Mouse (Mus musculus): ENCODE measurements at regions not wholly inside any gene's neighbourhood (a gene's known extent, or its start where the extent isn't known, plus 50 kb on each side); places are given as distances from the start of the nearest gene placed in this dataset.

GRCm38 (mm10) chr19:21173896-21174483 is 98.1 kb upstream of the Zfand5 start:
- H3K27ac ChIP-seq (ENCODE audit: insufficient read depth, low read depth, low read length), result no peak overlapping the region
- WGBS, result 88% methylated on average over 5 of the region's 5 CpGs
- H3K4me1 ChIP-seq (ENCODE audit: control insufficient read depth, insufficient read depth, low read length), result no peaks in the 10 kb centered on the region
- H3K4me3 ChIP-seq (ENCODE audit: insufficient read depth, low read depth, low read length), result no peak overlapping the region
- TF ChIP-seq POLR2A (IDR thresholded peaks at IDR 0.05; ENCODE audit: insufficient read depth, low read depth, low read length), result no peak
- no peak for TF ChIP-seq CTCF (IDR thresholded peaks at IDR 0.05; ENCODE audit: insufficient read depth, low read depth, low read length)

DNA sequence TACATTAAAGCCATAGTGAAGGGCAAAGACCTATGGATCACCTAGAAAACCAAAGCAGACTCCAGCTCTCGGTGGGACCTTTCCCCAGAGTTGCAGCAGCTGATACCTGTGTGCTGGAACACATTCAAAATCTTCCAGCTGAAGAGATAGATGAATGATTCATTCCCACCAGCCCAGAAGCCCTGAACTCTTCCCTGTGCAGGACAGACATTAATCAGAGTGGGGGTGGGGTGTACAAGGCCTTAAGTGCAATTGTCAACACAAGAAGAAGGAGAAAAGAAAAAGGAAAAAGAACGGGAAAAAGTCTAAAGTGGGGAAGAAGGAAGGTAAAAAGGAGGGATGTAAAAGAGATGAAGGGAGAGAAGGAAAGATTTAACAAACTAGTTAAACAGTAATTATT is 100.9 kb upstream of the Zfand5 start:
- no peak for TF ChIP-seq CTCF (IDR thresholded peaks at IDR 0.05; ENCODE audit: insufficient read depth, low read depth, low read length)
- TF ChIP-seq POLR2A (IDR thresholded peaks at IDR 0.05; ENCODE audit: insufficient read depth, low read depth, low read length), result no peak
- no peak overlapping the region for H3K4me3 ChIP-seq (ENCODE audit: insufficient read depth, low read depth, low read length)
- no peaks in the 10 kb centered on the region for H3K4me1 ChIP-seq (ENCODE audit: control insufficient read depth, insufficient read depth, low read length)
- no peak overlapping the region for H3K27ac ChIP-seq (ENCODE audit: insufficient read depth, low read depth, low read length)
- WGBS, result 89% methylated on average over 2 of the region's 2 CpGs

DNA sequence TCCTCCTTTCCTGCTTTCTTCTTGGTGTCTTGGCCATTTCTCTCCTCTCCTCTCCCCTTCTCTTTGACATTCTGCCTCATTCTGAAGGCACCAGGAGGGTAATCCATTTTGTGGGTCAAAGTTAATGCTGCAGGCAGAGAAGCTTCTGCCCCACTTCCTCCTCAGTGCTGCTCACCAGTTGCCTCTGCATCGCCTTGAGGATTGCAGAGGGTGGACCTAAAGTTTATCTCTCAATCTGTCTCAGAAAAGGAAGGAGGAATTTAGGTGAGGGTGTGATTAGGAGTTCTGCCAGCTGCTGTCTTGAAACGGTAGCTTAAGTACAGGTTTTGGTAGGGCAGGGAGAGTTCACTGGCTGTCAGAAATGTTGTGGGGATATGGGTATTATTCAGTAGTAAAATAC is 101.3 kb upstream of the Zfand5 start:
- WGBS, result 49% methylated on average over 2 of the region's 2 CpGs
- H3K4me1 ChIP-seq (ENCODE audit: control insufficient read depth, insufficient read depth, low read length), result no peaks in the 10 kb centered on the region
- TF ChIP-seq POLR2A (IDR thresholded peaks at IDR 0.05; ENCODE audit: insufficient read depth, low read depth, low read length), result no peak
- TF ChIP-seq CTCF (IDR thresholded peaks at IDR 0.05; ENCODE audit: insufficient read depth, low read depth, low read length), result no peak
- no peak overlapping the region for H3K4me3 ChIP-seq (ENCODE audit: insufficient read depth, low read depth, low read length)
- no peak overlapping the region for H3K27ac ChIP-seq (ENCODE audit: insufficient read depth, low read depth, low read length)

DNA sequence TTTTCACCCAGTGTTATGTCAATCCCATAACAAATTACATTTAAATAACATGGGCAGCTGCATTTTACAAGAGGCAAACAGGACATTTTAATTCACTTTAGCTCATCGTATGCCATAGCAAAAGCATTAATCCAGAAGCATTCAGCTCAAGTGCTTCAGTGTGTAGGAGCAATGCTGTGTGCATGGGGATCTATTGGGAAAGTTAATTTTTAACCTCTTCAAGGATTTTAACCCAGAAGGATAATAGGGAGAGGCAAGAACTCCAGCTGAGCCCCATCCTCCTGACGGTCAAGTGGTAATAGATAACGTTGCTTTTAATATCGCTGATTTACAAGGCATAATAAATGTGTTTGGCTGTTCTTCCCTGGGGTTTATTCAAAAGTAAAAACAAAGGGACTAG is 105.1 kb upstream of the Zfand5 start:
- TF ChIP-seq CTCF (IDR thresholded peaks at IDR 0.05; ENCODE audit: insufficient read depth, low read depth, low read length), result no peak
- TF ChIP-seq POLR2A (IDR thresholded peaks at IDR 0.05; ENCODE audit: insufficient read depth, low read depth, low read length), result no peak
- H3K4me3 ChIP-seq (ENCODE audit: insufficient read depth, low read depth, low read length), result no peak overlapping the region
- no peak overlapping the region for H3K27ac ChIP-seq (ENCODE audit: insufficient read depth, low read depth, low read length)
- WGBS, result 45% methylated on average over 4 of the region's 4 CpGs
- no peaks in the 10 kb centered on the region for H3K4me1 ChIP-seq (ENCODE audit: control insufficient read depth, insufficient read depth, low read length)

- TF ChIP-seq CTCF (IDR thresholded peaks at IDR 0.05; ENCODE audit: insufficient read depth, low read depth, low read length) (no peak), POLR2A (IDR thresholded peaks at IDR 0.05; ENCODE audit: insufficient read depth, low read depth, low read length) (no peak)
- Histone ChIP-seq H3K4me1 (ENCODE audit: control insufficient read depth, insufficient read depth, low read length) (no peaks in the 10 kb centered on the region), H3K27ac (ENCODE audit: insufficient read depth, low read depth, low read length) (no peak overlapping the region), H3K4me3 (ENCODE audit: insufficient read depth, low read depth, low read length) (no peak overlapping the region)
- WGBS, result 39% methylated on average over 5 of the region's 5 CpGs
Observed at GRCm38 (mm10) chr19:21166465-21166860, 105.6 kb upstream of the Zfand5 start.

DNA sequence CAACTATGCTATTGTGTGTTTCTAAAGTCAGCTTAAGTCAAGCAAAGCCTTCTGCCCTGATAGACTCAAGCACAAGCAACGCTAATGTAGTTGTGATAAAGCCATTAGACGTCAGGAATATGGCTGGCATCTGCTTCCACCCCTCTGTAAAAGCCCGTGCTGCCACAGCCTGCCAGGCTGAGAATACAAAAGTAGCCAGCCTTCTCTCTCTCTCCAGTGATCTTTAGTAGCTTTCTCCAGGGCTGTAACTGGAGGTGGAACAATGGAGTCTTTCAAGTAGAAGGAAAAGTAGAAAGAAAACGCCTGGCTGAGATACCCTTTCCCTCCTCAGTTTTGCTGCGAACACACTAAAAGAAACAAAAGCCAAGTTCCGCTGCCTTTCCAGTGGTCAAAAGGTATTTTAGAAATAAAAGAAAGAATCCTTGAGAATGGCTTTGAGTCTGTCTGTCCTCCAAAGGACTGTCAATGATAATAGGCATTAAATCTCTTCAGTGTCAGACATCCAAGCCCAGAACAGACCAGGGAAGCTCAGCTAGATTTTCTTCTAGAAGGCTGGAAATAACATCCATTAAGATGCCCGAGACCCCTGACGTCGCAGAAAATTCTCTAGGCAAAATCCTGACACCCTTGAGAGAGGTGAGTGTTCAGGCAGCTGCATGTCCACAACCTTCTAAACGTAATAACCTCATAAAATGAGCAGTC is 106.2 kb upstream of the Zfand5 start:
- no peak overlapping the region for H3K27ac ChIP-seq (ENCODE audit: insufficient read depth, low read depth, low read length)
- no peak overlapping the region for H3K4me3 ChIP-seq (ENCODE audit: insufficient read depth, low read depth, low read length)
- no peak for TF ChIP-seq POLR2A (IDR thresholded peaks at IDR 0.05; ENCODE audit: insufficient read depth, low read depth, low read length)
- TF ChIP-seq CTCF (IDR thresholded peaks at IDR 0.05; ENCODE audit: insufficient read depth, low read depth, low read length), result no peak
- H3K4me1 ChIP-seq (ENCODE audit: control insufficient read depth, insufficient read depth, low read length), result no peaks in the 10 kb centered on the region
- whole genome bisulfite sequencing, result 24% methylated on average over 10 of the region's 10 CpGs

DNA sequence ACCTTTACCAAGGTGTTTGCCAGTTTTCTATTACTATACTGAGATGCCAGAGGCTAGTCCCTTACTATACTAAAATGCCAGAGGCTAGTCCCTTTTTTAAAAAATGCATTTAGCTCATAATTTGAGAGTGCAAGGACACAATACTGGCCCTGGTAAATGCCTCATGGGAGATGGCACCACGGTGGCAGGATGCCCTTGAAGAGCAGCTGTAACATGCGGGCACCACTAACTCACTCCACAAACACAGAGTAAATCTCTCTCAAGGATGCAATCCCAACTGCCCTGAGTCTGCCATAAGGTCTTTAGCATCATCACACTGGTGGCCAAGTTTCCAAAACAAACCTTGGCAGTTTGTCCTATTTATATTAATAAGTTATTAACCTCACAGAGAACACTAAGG is 108.1 kb upstream of the Zfand5 start:
- Histone ChIP-seq H3K4me1 (ENCODE audit: control insufficient read depth, insufficient read depth, low read length) (no peaks in the 10 kb centered on the region), H3K4me3 (ENCODE audit: insufficient read depth, low read depth, low read length) (no peak overlapping the region), H3K27ac (ENCODE audit: insufficient read depth, low read depth, low read length) (no peak overlapping the region)
- no peak for TF ChIP-seq CTCF (IDR thresholded peaks at IDR 0.05; ENCODE audit: insufficient read depth, low read depth, low read length)
- TF ChIP-seq POLR2A (IDR thresholded peaks at IDR 0.05; ENCODE audit: insufficient read depth, low read depth, low read length), result no peak
- WGBS, result 92% methylated on average over 2 of the region's 2 CpGs

- Histone ChIP-seq H3K27ac (ENCODE audit: insufficient read depth, low read depth, low read length) (no peak overlapping the region), H3K4me1 (ENCODE audit: control insufficient read depth, insufficient read depth, low read length) (no peaks in the 10 kb centered on the region), H3K4me3 (ENCODE audit: insufficient read depth, low read depth, low read length) (no peak overlapping the region)
- TF ChIP-seq CTCF (IDR thresholded peaks at IDR 0.05; ENCODE audit: insufficient read depth, low read depth, low read length), result no peak
- 47% methylated on average over 4 of the region's 4 CpGs for WGBS
Observed at GRCm38 (mm10) chr19:21160946-21161345, 111.1 kb upstream of the Zfand5 start.

DNA sequence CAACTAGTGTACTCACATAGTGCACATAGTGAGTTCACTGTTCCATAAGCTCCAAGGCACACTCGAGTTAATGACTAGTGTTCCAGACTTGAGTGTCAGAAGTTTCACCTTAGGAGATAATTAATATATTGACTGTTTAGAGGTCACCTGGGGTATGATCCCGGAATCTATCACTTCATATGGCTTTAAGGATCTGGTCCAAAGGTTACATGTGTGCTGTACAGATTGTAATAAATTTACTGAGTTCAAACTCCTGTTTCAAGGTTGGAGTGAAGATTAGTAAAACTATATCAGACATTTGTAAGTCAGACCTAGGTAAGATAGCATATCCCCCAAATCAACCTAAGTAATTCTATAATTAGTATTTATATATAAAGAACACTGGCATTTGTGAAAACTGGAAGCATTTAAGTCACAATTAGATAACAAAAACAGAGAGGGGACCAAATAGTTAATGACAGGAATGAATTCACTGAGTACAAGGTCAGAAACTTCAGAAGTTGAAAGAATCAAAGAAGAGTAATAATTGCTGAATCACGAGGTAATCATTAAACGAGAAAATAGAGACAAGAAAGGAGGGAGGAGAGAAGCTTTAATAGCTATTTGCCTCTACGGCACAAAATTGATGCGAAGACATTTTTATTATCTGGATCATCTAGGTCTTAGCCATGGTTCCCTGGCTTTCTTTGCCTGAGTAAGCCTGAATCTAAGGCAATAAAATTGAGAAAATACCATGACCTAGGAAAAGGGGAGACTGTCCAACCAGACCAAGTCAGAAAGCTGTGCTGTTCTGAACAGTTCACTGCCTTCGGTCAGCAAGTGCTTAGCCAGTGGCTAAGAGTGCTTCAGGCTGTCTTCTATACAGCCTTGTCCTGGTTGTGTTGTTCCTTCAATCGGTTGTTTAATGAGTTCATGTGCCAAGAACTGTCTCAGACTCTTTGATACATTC is 112.6 kb upstream of the Zfand5 start:
- WGBS, result 64% methylated on average over 8 of the region's 8 CpGs
- no peak overlapping the region for H3K27ac ChIP-seq (ENCODE audit: insufficient read depth, low read depth, low read length)
- no peak overlapping the region for H3K4me3 ChIP-seq (ENCODE audit: insufficient read depth, low read depth, low read length)
- H3K4me1 ChIP-seq (ENCODE audit: control insufficient read depth, insufficient read depth, low read length), result no peaks in the 10 kb centered on the region
- no peak for TF ChIP-seq CTCF (IDR thresholded peaks at IDR 0.05; ENCODE audit: insufficient read depth, low read depth, low read length)
- TF ChIP-seq POLR2A (IDR thresholded peaks at IDR 0.05; ENCODE audit: insufficient read depth, low read depth, low read length), result no peak
